Mouse (Mus musculus) limb, embryonic 13.5 days (tissue): ENCODE results near the gene Zdhhc12. TPM values are rescaled to one million over a fixed set of nuclear protein-coding genes. Genes with fewer than 3 reads are reported as not detected.
A peak's percentile ranks its signal among the peaks of the same experiment; 100 is the strongest.

ENCODE experiments used
- ATAC-seq: fragments of 200-750 bp; cut with Nextera tagmentation; 2 replicates; pipeline ENCODE4 v1.8.0; 2017; ENCODE audit warnings: low read depth, moderate number of reproducible peaks, moderate TSS enrichment; ENCODE audit not compliant: low FRiP score
- H3K27ac ChIP-seq: fragments of 300-500 bp; sonication (generic); 2 replicates; pipeline ENCODE4 v1.5.1; 2015; ENCODE audit warnings: inconsistent platforms, mild to moderate bottlenecking, moderate library complexity
- H3K27me3 ChIP-seq: fragments of 300-500 bp; sonication (generic); 2 replicates; pipeline ENCODE4 v1.6.1; 2015; ENCODE audit warnings: mild to moderate bottlenecking, inconsistent platforms
- H3K36me3 ChIP-seq: fragments of 300-500 bp; sonication (generic); 2 replicates; pipeline ENCODE4 v1.6.1; 2015; ENCODE audit warnings: inconsistent platforms, mild to moderate bottlenecking, moderate library complexity
- H3K4me1 ChIP-seq: fragments of 300-500 bp; sonication (generic); 2 replicates; pipeline ENCODE4 v1.6.1; 2015; ENCODE audit warnings: inconsistent platforms
- H3K4me2 ChIP-seq: fragments of 300-500 bp; sonication (generic); replicated peaks from 2 replicates; pipeline ENCODE4 v1.6.1; 2015; ENCODE audit warnings: inconsistent platforms, mild to moderate bottlenecking, moderate library complexity
- H3K4me3 ChIP-seq: fragments of 300-500 bp; sonication (generic); 2 replicates; pipeline ENCODE4 v1.5.1; 2015; ENCODE audit warnings: moderate library complexity, mild to moderate bottlenecking, inconsistent platforms
- H3K9ac ChIP-seq: fragments of 300-500 bp; sonication (generic); 2 replicates; pipeline ENCODE4 v1.6.1; 2015; ENCODE audit warnings: mild to moderate bottlenecking, inconsistent platforms
- H3K9me3 ChIP-seq: fragments of 300-500 bp; sonication (generic); 2 replicates; pipeline ENCODE4 v1.6.1; 2016; ENCODE audit warnings: inconsistent platforms
- WGBS: fragments of 180-500 bp; shearing (Covaris S2); methylation state at CpG from one replicate; pipeline ENCODE4 v1.1.7; 2015; 5-methylcytosine and 5-hydroxymethylcytosine counted together
- polyA plus RNA-seq: library from polyadenylated mRNA; unstranded; fragments of >200 nt; fragmentation: Nextera tagmentation; extraction: Ambion mirVana; gene quantifications from 2 replicates; pipeline ENCODE4 v1.2.1, GENCODE M21; 2015

The Zdhhc12 gene
- polyA plus RNA-seq, 1 experiment from 2014 or later = 27.9 TPM

DNA sequence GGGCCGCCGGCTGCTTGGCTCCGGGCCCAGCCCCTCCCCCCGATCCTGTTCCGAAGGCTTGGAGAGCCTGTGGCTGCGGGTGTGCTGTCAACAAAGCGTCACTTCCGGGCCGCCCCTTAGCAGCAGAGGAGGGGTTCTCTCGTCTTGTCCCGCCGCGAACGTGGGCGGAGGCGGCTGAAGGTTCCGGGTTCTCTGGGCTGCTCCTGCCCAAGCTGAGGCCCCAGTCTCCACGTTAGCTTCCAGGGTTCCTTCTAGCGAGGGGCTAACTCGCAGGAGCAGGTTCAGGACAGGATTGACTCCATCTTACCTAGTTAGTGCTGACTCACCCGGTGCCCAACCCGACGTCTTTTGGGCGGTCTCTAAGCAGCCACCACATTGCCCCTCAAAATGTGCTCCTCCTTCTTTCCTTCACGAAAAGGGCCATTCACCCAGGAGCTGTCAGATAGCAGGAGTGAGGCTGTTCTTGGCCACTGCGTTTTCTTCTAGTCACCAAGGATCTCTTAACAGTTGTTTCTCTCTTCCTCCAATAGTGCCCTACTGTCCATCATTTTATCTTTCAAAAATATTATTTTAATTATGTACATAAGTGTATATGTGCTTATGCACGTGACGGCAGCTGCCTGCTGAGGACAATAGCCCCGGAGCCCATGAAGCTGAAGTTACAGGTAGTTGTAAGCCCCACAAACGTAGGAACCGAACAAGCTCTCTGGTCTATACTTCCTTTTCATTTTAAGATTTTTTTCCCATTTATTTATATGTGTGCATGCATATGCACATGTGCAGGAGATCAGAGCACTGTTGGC, 31.2 kb upstream of the Zdhhc12 start, which contains the start of gene Zer1:
Gene Zer1 (minus strand): TSS at position 114 of the 803 bp plus-strand sequence.
- H3K4me3 ChIP-seq = peak within 1 kb of the TSS; percentile 85
- H3K4me2 ChIP-seq = peak within 1 kb of the TSS; percentile 90
- no peaks in the 10 kb centered on the region for H3K9me3 ChIP-seq
- peak within 1 kb of the TSS; percentile 89 for H3K27ac ChIP-seq
- peak within 1 kb of the TSS; percentile 76 for H3K9ac ChIP-seq
- peaks cover 9% of the 10 kb centered on the region for H3K36me3 ChIP-seq
- no peaks in the 10 kb centered on the region for H3K27me3 ChIP-seq
- H3K4me1 ChIP-seq = peaks cover 20% of the 10 kb centered on the region
- 10% methylated on average over 31 of the region's 31 CpGs for WGBS
- ATAC-seq = peak; percentile 98

DNA sequence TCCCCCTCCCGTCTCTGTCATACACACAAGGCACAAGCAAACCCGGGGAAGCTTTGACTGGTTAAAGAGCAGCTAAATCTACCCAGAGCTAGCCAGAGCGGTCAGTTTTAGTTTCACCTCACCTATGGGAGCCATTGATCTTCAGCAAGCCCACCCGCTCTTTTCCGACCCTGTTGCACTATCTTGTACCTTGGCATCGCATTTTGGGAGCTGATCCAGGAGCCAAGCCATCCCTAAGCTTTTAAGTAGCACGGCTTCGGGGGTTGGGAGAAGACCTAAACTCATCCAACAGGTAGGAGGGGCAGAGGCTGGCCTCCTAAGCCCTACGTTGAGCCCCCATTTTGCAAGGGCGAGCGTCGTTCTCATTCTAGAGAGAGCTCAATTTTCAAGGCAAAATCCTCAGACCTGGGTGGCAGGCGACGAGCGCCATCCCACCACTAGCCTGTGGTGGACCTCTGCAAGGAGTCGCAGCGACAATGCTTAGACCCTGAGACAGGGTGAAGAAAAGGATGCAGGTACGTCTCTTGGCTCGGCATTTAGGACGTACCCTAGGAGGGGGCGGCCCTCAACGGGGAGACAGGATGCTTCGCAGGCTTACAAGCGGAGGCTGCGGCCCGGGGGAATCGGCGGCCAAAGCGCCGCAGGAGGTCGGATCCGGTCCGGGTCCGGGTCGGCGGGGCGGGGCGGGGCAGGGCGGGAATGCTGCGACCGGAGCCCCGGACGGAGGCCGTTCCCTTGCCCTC, 30.5 kb upstream of the Zdhhc12 start:
- Histone ChIP-seq H3K4me2 (peak overlapping the region; percentile 90), H3K4me1 (peaks cover 20% of the 10 kb centered on the region), H3K9me3 (no peaks in the 10 kb centered on the region), H3K36me3 (peaks cover 9% of the 10 kb centered on the region), H3K27me3 (no peaks in the 10 kb centered on the region), H3K27ac (peak overlapping the region; percentile 89), H3K4me3 (peak overlapping the region; percentile 85), H3K9ac (peak overlapping the region; percentile 76)
- WGBS = 1% methylated on average over 44 of the region's 44 CpGs
- peak; percentile 76 for ATAC-seq

DNA sequence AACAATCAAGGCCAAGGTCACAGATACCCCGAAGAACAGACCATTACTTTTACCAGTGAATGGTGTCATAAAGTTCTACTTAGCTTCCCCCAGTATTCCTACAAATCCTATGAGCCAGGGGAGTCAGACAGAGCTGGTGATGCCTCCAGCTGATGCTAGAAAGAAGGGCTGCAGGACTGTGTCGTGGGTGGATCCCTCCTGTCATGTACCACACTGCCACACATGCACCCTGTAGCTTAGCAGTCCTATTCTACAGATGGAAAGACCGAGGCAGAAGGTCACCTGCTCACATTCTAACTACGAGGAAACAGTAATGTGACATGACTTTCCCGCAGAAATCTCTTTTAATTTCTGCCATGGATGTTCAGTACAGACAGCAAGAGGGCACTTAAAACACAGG, 29.3 kb upstream of the Zdhhc12 start:
- no peaks in the 10 kb centered on the region for H3K9me3 ChIP-seq
- peak overlapping the region; percentile 37; the same call in 1 of the 2 replicates for H3K9ac ChIP-seq
- no peak for ATAC-seq
- H3K4me2 ChIP-seq = 0 out of 2 replicates have a peak overlapping the region, but pooled peaks have one; percentile 90
- peak overlapping the region; percentile 85; the same call in 1 of the 2 replicates for H3K4me3 ChIP-seq
- H3K36me3 ChIP-seq = peaks cover 9% of the 10 kb centered on the region
- H3K27me3 ChIP-seq = no peaks in the 10 kb centered on the region
- peaks cover 20% of the 10 kb centered on the region for H3K4me1 ChIP-seq
- H3K27ac ChIP-seq = no peak overlapping the region
- 84% methylated on average over 5 of the region's 5 CpGs for WGBS

DNA sequence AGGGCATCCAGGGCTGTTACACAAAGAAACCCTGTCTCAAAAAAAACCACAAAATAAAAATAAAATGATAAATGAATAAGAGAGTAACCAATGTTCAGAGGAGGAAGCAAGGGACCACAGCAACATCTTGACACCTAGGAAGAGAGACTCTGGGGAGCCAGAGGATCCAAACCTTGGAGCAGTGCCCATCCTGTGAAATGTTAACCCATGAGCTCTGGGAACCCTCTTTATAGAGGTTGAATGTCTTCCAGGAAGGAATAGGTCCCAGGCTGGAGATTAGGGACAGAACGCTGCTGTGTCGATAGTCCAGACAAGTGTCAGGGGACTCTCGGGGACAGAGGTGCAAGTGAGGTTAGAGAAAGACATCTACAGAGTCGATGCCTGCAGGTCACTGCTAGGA, 26.8 kb upstream of the Zdhhc12 start:
- peaks cover 12% of the 10 kb centered on the region for H3K36me3 ChIP-seq
- peaks cover 20% of the 10 kb centered on the region for H3K4me1 ChIP-seq
- no peaks in the 10 kb centered on the region for H3K9me3 ChIP-seq
- H3K27me3 ChIP-seq = no peaks in the 10 kb centered on the region
- H3K9ac ChIP-seq = no peak overlapping the region
- no peak overlapping the region for H3K27ac ChIP-seq
- H3K4me3 ChIP-seq = no peak overlapping the region
- ATAC-seq = no peak
- 83% methylated on average over 4 of the region's 4 CpGs for WGBS
- H3K4me2 ChIP-seq = no peak overlapping the region

DNA sequence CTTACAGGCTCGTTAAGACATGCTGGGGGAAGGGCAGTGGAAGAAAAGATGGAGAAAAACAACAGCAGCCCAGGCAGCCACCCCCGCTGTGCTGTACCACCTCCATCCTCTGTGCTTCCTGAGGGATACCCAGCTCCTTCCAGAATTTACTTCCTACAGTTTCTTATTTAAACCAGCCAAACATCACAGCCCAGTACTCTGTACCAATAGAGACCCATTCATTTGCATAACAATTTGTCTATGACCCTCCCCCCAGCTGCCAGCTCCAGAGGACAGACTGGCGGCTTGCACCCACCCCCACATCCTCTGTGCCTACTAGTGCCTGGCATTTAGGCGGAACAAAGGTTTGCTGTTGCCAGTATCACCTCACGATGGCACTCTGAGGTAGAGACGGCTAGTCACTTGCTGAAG, 26.2 kb upstream of the Zdhhc12 start:
- H3K4me1 ChIP-seq = peaks cover 16% of the 10 kb centered on the region
- 39% methylated on average over 6 of the region's 6 CpGs for WGBS
- no peaks in the 10 kb centered on the region for H3K9me3 ChIP-seq
- H3K4me2 ChIP-seq = no peak overlapping the region
- no peak overlapping the region for H3K9ac ChIP-seq
- ATAC-seq = no peak
- H3K36me3 ChIP-seq = peaks cover 16% of the 10 kb centered on the region
- H3K4me3 ChIP-seq = no peak overlapping the region
- H3K27ac ChIP-seq = no peak overlapping the region
- no peaks in the 10 kb centered on the region for H3K27me3 ChIP-seq

DNA sequence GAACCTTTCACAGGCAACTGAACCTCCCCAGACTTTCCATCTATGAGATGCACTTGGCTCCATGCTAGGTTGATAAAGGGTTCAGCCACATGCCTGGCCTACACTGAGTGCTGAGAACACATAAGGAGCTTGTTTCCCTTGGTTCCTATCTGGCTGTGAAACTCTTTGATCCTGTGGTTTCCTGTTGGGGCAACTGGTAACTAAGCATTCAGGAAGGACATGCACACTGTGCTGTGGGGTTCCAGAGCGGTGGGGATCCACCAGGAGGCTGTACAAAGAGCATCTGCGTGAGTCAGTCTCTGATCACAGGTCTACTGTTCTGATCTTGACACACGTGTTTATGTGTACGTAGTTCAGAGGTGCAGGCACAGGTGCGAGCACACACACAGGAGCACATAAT, 19.1 kb upstream of the Zdhhc12 start:
- Histone ChIP-seq H3K36me3 (peaks cover 64% of the 10 kb centered on the region), H3K4me3 (no peak overlapping the region), H3K27me3 (no peaks in the 10 kb centered on the region), H3K4me1 (no peaks in the 10 kb centered on the region), H3K4me2 (no peak overlapping the region), H3K9ac (no peak overlapping the region), H3K27ac (no peak overlapping the region), H3K9me3 (no peaks in the 10 kb centered on the region)
- no peak for ATAC-seq
- WGBS = 87% methylated on average over 5 of the region's 5 CpGs

DNA sequence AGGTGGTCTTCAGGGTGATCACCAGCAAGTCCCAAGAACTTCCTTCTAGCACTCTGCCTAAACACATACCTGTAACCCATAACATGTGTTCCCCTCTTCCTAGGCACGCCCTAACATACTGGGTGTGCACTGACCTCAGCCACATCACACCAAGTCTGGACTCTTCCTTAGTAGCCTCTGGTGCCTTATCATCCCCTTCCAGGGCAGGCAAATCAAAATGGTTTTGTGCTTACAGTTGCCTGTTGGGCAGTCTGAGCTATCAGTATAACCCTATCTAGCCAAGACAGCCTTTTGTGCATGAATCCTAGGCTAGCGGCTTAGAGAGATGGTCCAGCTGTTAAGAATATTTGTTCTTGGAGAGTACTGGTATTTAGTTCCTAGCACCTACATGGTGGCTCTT, 18.1 kb upstream of the Zdhhc12 start:
- 87% methylated on average over 2 of the region's 2 CpGs for WGBS
- Histone ChIP-seq H3K9ac (no peak overlapping the region), H3K4me1 (no peaks in the 10 kb centered on the region), H3K36me3 (peaks cover 74% of the 10 kb centered on the region), H3K27me3 (no peaks in the 10 kb centered on the region), H3K4me3 (no peak overlapping the region), H3K27ac (no peak overlapping the region), H3K4me2 (no peak overlapping the region), H3K9me3 (no peaks in the 10 kb centered on the region)
- ATAC-seq = no peak

DNA sequence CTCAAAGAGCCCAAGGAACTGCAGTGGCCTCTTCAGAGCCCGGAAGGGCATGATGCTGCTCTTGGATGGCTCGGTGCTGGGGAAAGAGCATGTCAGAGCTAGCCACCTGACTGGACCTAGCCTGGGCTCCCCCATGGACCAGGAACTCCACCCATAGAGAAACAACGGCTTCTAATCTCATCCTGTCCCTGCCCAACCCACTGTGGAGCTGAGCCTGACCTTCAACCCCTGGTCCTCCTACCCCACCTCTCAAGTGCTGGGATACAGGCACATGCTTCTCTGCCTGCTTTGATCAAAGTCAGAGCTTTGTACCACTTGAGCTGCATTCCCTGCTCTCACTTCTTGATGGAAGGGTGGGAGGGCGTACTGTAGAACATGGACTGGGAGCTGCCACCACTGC, 14.8 kb upstream of the Zdhhc12 start:
- ATAC-seq = no peak
- 93% methylated on average over 4 of the region's 4 CpGs for WGBS
- Histone ChIP-seq H3K4me2 (no peak overlapping the region), H3K36me3 (peaks cover 99% of the 10 kb centered on the region), H3K9ac (no peak overlapping the region; the same call in 1 of the 2 replicates), H3K4me1 (no peaks in the 10 kb centered on the region), H3K27me3 (no peaks in the 10 kb centered on the region), H3K9me3 (no peaks in the 10 kb centered on the region), H3K4me3 (no peak overlapping the region), H3K27ac (no peak overlapping the region)

DNA sequence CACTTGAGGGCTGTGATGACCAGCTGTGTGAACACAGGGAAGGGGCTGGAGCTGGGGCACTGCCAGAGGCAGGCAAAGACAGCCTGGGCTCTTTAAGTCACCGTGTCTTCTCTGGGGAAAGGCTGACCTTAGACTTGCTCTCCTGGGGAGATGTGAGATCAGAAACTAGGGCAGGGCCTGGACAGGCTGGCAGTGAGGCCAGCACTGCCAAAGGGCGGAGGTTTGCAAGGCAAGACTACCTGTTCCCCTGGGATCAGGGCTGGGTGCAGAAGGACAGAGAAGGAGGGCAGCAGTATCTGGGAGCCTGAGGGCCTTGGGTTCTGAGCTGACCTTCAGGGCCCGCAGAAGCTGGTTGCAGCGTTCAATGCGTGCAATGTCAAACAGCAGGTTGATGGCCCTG, 14.2 kb upstream of the Zdhhc12 start:
- 94% methylated on average over 5 of the region's 5 CpGs for WGBS
- no peak overlapping the region for H3K9ac ChIP-seq

DNA sequence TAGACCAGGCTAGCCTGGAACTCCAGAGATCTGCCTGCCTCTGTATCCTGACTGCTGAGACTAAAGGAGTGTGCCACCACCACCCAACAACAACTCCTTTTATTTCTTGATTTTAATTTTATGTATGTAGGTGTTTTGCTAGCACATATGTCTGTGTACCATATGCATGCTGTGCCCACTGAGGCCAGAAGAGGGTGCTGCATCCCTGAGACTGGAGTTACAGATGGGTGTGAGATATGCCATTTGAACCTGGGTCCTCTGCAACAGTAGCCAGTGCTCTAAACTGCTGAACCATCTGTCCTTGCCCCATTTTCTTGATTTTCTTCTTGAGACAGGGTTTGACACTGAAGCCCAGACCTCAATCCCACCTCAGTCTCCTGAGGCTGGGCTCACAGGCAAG, 12.9 kb upstream of the Zdhhc12 start:
- H3K4me2 ChIP-seq = no peak overlapping the region
- H3K9me3 ChIP-seq = no peaks in the 10 kb centered on the region
- no peak for ATAC-seq
- no peak overlapping the region for H3K27ac ChIP-seq
- H3K4me3 ChIP-seq = no peak overlapping the region
- H3K4me1 ChIP-seq = no peaks in the 10 kb centered on the region
- H3K9ac ChIP-seq = no peak overlapping the region
- peaks cover 100% of the 10 kb centered on the region for H3K36me3 ChIP-seq
- no peaks in the 10 kb centered on the region for H3K27me3 ChIP-seq

More for the DNA sequence above, 14.2 kb upstream of the Zdhhc12 start:
- Histone ChIP-seq H3K4me2 (no peak overlapping the region), H3K4me1 (no peaks in the 10 kb centered on the region), H3K36me3 (peaks cover 99% of the 10 kb centered on the region), H3K27me3 (no peaks in the 10 kb centered on the region), H3K9me3 (no peaks in the 10 kb centered on the region), H3K4me3 (no peak overlapping the region), H3K27ac (no peak overlapping the region; the same call in 1 of the 2 replicates)
- ATAC-seq = no peak

DNA sequence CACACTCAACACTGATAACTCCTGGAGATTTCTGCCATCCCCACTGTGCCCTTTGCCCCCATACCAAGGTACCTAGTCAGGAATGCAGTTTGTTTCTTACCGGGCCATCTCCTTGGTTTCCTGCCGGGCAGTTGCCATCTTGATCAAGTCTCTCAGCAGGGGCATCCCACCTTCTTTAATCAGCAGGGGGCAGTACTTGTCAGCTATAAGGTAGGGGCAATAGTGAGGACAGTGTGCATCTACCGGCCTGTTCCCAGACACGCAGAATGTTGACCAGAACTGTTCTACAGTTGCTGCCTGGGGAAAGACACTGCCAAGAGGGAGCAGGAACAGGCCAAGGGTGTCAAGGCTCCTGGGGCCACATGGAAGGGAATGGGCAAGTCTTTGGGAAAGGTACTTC, 6.8 kb upstream of the Zdhhc12 start:
- ATAC-seq = no peak
- no peaks in the 10 kb centered on the region for H3K4me1 ChIP-seq
- no peak overlapping the region for H3K4me2 ChIP-seq
- H3K27me3 ChIP-seq = no peaks in the 10 kb centered on the region
- no peak overlapping the region for H3K4me3 ChIP-seq
- no peak overlapping the region for H3K9ac ChIP-seq
- H3K9me3 ChIP-seq = no peaks in the 10 kb centered on the region
- WGBS = 75% methylated on average over 4 of the region's 4 CpGs
- H3K36me3 ChIP-seq = peaks cover 90% of the 10 kb centered on the region
- H3K27ac ChIP-seq = no peak overlapping the region

DNA sequence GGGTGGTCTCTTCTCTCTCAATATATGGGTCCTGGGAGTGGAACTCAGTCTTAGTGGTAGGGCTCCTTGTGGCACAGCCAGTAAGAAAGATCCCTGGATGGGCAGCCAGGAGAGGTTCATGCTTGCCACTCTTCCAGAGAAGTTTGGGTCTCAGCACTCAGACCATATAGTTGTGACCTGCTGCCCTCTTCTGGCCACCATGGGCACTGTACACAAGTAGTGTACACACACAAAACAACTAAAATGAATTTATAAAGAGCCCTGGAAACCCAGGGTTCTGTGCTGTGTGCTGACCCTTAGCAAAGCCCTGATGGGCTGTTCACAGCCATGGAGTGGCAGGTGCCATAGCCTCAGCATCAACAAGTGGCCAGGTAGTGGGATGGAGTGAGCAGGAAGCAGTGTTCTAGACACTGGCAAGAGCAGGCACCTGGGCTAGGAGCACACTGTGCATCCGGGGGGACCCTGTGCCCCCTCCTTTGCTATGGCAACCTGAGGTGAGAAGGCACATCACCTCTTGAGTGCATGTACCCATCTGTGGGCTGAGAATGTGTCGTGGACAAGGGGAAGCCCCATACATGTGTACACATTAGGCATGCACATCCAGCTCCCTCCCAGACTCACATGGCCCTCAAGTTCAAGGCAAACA, 2.6 kb upstream of the Zdhhc12 start:
- H3K4me1 ChIP-seq = peaks cover 19% of the 10 kb centered on the region
- no peaks in the 10 kb centered on the region for H3K27me3 ChIP-seq
- no peak overlapping the region for H3K27ac ChIP-seq
- 0 out of 2 replicates have a peak overlapping the region, but pooled peaks have one; percentile 5 for H3K9ac ChIP-seq
- no peak for ATAC-seq
- H3K4me2 ChIP-seq = no peak overlapping the region
- no peaks in the 10 kb centered on the region for H3K9me3 ChIP-seq
- 75% methylated on average over 2 of the region's 2 CpGs for WGBS
- H3K36me3 ChIP-seq = peaks cover 59% of the 10 kb centered on the region
- H3K4me3 ChIP-seq = no peak overlapping the region
